Mouse (Mus musculus) E14TG2a.4 (cell line): ENCODE measurements at regions not wholly inside any gene's neighbourhood (a gene's known extent, or its start where the extent isn't known, plus 50 kb on each side); places are given as distances from the start of the nearest gene placed in this dataset.

Experiments
- CTCF ChIP-seq: conservative IDR thresholded peaks from 2 replicates; pipeline ENCODE4 v1.5.1; 2014; ENCODE audit warnings: low read length
- NANOG ChIP-seq: IDR thresholded peaks from 2 replicates; pipeline ENCODE4 v1.6.1; 2014; ENCODE audit warnings: borderline replicate concordance, low read length, mixed read lengths

- TF ChIP-seq CTCF (no peak), NANOG (no peak)
Measured at GRCm38 (mm10) chr8:26834604-26835003, 142.5 kb upstream of the Zfp703 start.
